Mouse (Mus musculus) testis, adult 2 months (tissue): ENCODE results near the gene Cacna1i.

Source experiments
- CTCF ChIP-seq: fragments of 200-500 bp; IDR thresholded peaks from 2 replicates; pipeline ENCODE4 v1.5.1; 2012; ENCODE audit warnings: low read depth, mild to moderate bottlenecking, inconsistent platforms, low read length, moderate library complexity; ENCODE audit not compliant: control insufficient read depth, insufficient read depth, insufficient replicate concordance
- POLR2A ChIP-seq: fragments of 200-500 bp; IDR thresholded peaks from 2 replicates; pipeline ENCODE4 v1.6.1; 2012; ENCODE audit warnings: low read depth, mild to moderate bottlenecking, inconsistent platforms, low read length, moderate library complexity; ENCODE audit not compliant: control insufficient read depth

DNA sequence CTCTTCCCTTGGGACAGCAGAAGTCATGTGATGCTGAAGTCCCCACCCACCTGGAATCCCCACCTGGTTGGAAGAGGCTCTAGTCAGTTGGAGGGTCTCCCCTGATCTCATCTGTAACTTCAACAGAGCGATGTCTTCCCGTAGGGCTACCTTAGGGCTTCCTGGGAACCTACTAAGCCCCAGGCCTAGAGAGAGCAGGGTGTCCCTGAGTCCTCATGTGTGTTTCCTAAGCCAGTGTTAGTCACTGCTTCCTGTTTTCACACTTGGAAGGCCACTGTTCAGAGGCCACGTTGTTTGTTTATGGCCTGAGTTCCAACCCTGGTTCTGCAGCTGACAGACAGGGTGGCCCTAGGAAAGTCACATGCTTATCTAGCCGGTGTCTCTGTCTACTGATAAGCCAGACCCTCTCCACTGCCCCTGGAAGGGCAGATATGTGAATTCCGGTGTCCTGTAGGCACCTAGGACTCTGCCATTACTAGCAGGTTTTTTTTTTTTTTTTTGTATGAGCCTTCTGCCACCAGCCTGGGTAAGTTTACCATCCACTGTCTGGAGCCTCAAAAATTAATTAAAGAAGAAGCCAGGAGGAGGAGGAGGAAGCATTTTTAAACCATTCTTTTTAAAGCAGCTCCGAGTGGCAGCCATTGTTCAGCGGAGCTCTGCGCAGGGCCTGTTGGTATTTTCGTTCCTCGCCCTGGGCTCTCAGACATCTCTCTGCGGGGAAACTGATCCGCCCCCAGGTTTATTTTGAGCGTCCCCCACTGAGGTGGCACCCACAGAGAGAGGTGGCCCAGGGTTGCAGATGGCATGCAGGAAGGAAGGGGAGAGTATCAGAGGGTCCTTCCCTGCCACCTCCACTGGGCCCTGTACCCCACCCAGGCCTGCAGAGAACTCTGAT is 77.0 kb downstream of the Cacna1i start:
- TF ChIP-seq POLR2A = no peak
- no peak for TF ChIP-seq CTCF
